Mouse (Mus musculus): Measurements from ENCODE around the gene 1700013F07Rik. TPM values are rescaled to one million over a fixed set of nuclear protein-coding genes. Genes with fewer than 3 reads are reported as not detected.
"Not testable (repeated sequence)": the region's sequence is repeated elsewhere in the genome, so short reads cannot be mapped to it uniquely, and the experiment has no call there.

1700013F07Rik gene
- polyA plus RNA-seq, 1 experiment from 2014 or later = not detected

DNA sequence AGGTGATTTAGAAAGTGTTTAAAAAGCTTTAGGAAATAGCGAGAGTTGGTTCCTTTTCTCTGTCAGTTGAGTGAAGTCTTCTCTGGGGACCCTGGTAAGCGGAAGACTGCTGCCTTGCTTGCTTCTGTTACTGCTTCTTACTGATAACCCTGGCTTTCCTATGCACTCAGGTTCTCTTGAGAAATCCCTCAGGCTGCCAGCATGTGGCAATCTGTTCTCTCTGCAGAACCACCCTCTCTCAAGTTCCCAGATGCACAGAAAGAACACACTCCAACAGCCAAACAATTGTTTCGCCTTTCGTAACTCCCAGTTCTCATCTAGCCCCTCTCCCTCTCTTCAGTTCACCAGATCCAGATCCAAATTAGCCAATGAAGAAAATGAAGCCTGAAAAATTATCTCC is 23.9 kb downstream of the 1700013F07Rik start:
- Histone ChIP-seq H3K4me1 (ENCODE audit: control insufficient read depth, insufficient read depth, low read length) (no peaks in the 10 kb centered on the region), H3K4me3 (ENCODE audit: low read depth, low read length) (no peak overlapping the region), H3K27ac (replicated peaks; ENCODE audit: low read depth, low read length) (no peak overlapping the region), H3K4me2 (ENCODE audit: low read depth, low read length) (no peak overlapping the region), H3K9me3 (replicated peaks; ENCODE audit: control insufficient read depth, low read length) (no peaks in the 10 kb centered on the region), H3K36me3 (replicated peaks; ENCODE audit: control insufficient read depth, insufficient read depth, low read depth, low read length) (no peaks in the 10 kb centered on the region), H3K27me3 (ENCODE audit: control insufficient read depth, insufficient read depth, low read length) (no peaks in the 10 kb centered on the region), H3K9ac (replicated peaks; ENCODE audit: low read length) (no peak overlapping the region)
- no peak for DNase-seq (ENCODE audit: low spot score)
- no peak for ATAC-seq (replicated peaks; ENCODE audit: insufficient number of reproducible peaks, low FRiP score, low TSS enrichment, low read depth)
- 92% methylated on average over 4 of the region's 4 CpGs for WGBS

- Histone ChIP-seq H3K27ac (replicated peaks; ENCODE audit: low read depth, low read length) (peak within 1 kb of the TSS; percentile 81), H3K4me1 (ENCODE audit: control insufficient read depth, insufficient read depth, low read length) (no peaks in the 10 kb centered on the region), H3K36me3 (replicated peaks; ENCODE audit: control insufficient read depth, insufficient read depth, low read depth, low read length) (no peaks in the 10 kb centered on the region), H3K4me2 (ENCODE audit: low read depth, low read length) (peak within 1 kb of the TSS; percentile 71), H3K9me3 (replicated peaks; ENCODE audit: control insufficient read depth, low read length) (no peaks in the 10 kb centered on the region), H3K9ac (replicated peaks; ENCODE audit: low read length) (peak within 1 kb of the TSS; percentile 78), H3K4me3 (ENCODE audit: low read depth, low read length) (peak within 1 kb of the TSS; percentile 89), H3K27me3 (ENCODE audit: control insufficient read depth, insufficient read depth, low read length) (no peaks in the 10 kb centered on the region)
- WGBS = under 1% methylated on average over 43 of the region's 45 CpGs
- ATAC-seq (replicated peaks; ENCODE audit: insufficient number of reproducible peaks, low FRiP score, low TSS enrichment, low read depth) = peak; percentile 95
- peak; percentile 100 for DNase-seq (ENCODE audit: low spot score)
These were observed 28.3 kb downstream of the 1700013F07Rik start, which contains the start of gene Tmem167b for GRCm38 (mm10) chr3:108562133-108562730. TSS of gene Tmem167b (minus strand) at chr3:108562466.

DNA sequence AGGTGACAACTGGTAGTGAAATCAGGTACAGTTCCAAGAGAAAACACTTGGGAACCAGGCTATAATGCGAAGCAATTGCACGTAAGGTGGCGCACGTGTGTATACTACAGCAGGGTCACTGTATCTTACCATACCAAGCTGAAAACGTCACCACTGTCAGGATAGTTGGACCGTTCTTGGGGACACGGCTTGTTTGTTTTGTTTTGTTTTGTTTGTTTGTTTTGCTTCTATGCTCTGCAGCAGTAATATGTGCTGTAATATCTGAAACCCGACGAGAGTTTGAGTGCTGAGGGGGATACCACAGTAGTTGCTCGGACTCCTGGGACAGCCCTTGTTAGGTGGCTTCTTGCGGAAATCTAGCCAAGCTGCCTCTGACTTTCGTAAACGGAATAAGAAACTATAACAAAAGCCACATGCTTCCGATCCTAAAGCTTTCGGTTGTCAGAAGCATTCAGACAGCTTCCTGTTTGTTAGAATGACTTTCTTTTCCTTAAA is 28.9 kb downstream of the 1700013F07Rik start:
- no peaks in the 10 kb centered on the region for H3K9me3 ChIP-seq (replicated peaks; ENCODE audit: control insufficient read depth, low read length)
- H3K9ac ChIP-seq (replicated peaks; ENCODE audit: low read length) = peak overlapping the region; percentile 47
- H3K27me3 ChIP-seq (ENCODE audit: control insufficient read depth, insufficient read depth, low read length) = no peaks in the 10 kb centered on the region
- WGBS = 8% methylated on average over 15 of the region's 15 CpGs
- no peaks in the 10 kb centered on the region for H3K4me1 ChIP-seq (ENCODE audit: control insufficient read depth, insufficient read depth, low read length)
- H3K4me3 ChIP-seq (ENCODE audit: low read depth, low read length) = peak overlapping the region; percentile 89
- peak; percentile 45; the same call in 1 of the 2 replicates for ATAC-seq (replicated peaks; ENCODE audit: insufficient number of reproducible peaks, low FRiP score, low TSS enrichment, low read depth)
- peak overlapping the region; percentile 81 for H3K27ac ChIP-seq (replicated peaks; ENCODE audit: low read depth, low read length)
- peak overlapping the region; percentile 71 for H3K4me2 ChIP-seq (ENCODE audit: low read depth, low read length)
- DNase-seq (ENCODE audit: low spot score) = peak; percentile 37
- no peaks in the 10 kb centered on the region for H3K36me3 ChIP-seq (replicated peaks; ENCODE audit: control insufficient read depth, insufficient read depth, low read depth, low read length)

GRCm38 (mm10) chr3:108563309-108563708 is 29.4 kb downstream of the 1700013F07Rik start:
- no peaks in the 10 kb centered on the region for H3K27me3 ChIP-seq (ENCODE audit: control insufficient read depth, insufficient read depth, low read length)
- 0 out of 2 replicates have a peak, but pooled peaks have one; percentile 8 for ATAC-seq (replicated peaks; ENCODE audit: insufficient number of reproducible peaks, low FRiP score, low TSS enrichment, low read depth)
- no peaks in the 10 kb centered on the region for H3K36me3 ChIP-seq (replicated peaks; ENCODE audit: control insufficient read depth, insufficient read depth, low read depth, low read length)
- H3K4me2 ChIP-seq (ENCODE audit: low read depth, low read length) = peak overlapping the region; percentile 71
- peak; percentile 93 for DNase-seq (ENCODE audit: low spot score)
- H3K27ac ChIP-seq (replicated peaks; ENCODE audit: low read depth, low read length) = peak overlapping the region; percentile 81
- peak overlapping the region; percentile 47 for H3K9ac ChIP-seq (replicated peaks; ENCODE audit: low read length)
- H3K9me3 ChIP-seq (replicated peaks; ENCODE audit: control insufficient read depth, low read length) = no peaks in the 10 kb centered on the region
- H3K4me1 ChIP-seq (ENCODE audit: control insufficient read depth, insufficient read depth, low read length) = no peaks in the 10 kb centered on the region
- peak overlapping the region; percentile 89 for H3K4me3 ChIP-seq (ENCODE audit: low read depth, low read length)
- WGBS = 6% methylated on average over 4 of the region's 4 CpGs

- H3K4me3 ChIP-seq (ENCODE audit: low read depth, low read length) = no peak overlapping the region
- no peak overlapping the region for H3K9ac ChIP-seq (replicated peaks; ENCODE audit: low read length)
- no peaks in the 10 kb centered on the region for H3K4me1 ChIP-seq (ENCODE audit: control insufficient read depth, insufficient read depth, low read length)
- no peaks in the 10 kb centered on the region for H3K27me3 ChIP-seq (ENCODE audit: control insufficient read depth, insufficient read depth, low read length)
- 20% methylated on average over 15 of the region's 15 CpGs for WGBS
- no peak overlapping the region for H3K4me2 ChIP-seq (ENCODE audit: low read depth, low read length)
- DNase-seq (ENCODE audit: low spot score) = peak; percentile 43
- H3K27ac ChIP-seq (replicated peaks; ENCODE audit: low read depth, low read length) = no peak overlapping the region
- H3K9me3 ChIP-seq (replicated peaks; ENCODE audit: control insufficient read depth, low read length) = no peaks in the 10 kb centered on the region
- no peaks in the 10 kb centered on the region for H3K36me3 ChIP-seq (replicated peaks; ENCODE audit: control insufficient read depth, insufficient read depth, low read depth, low read length)
- ATAC-seq (replicated peaks; ENCODE audit: insufficient number of reproducible peaks, low FRiP score, low TSS enrichment, low read depth) = no peak
These were observed 34.3 kb downstream of the 1700013F07Rik start for GRCm38 (mm10) chr3:108567990-108568877.

- ATAC-seq (replicated peaks; ENCODE audit: insufficient number of reproducible peaks, low FRiP score, low TSS enrichment, low read depth); H3K9ac ChIP-seq (replicated peaks; ENCODE audit: low read length); H3K4me1 ChIP-seq (ENCODE audit: control insufficient read depth, insufficient read depth, low read length); H3K36me3 ChIP-seq (replicated peaks; ENCODE audit: control insufficient read depth, insufficient read depth, low read depth, low read length); H3K27me3 ChIP-seq (ENCODE audit: control insufficient read depth, insufficient read depth, low read length); H3K27ac ChIP-seq (replicated peaks; ENCODE audit: low read depth, low read length); DNase-seq (ENCODE audit: low spot score); H3K4me3 ChIP-seq (ENCODE audit: low read depth, low read length); H3K9me3 ChIP-seq (replicated peaks; ENCODE audit: control insufficient read depth, low read length); H3K4me2 ChIP-seq (ENCODE audit: low read depth, low read length): not testable (repeated sequence)
- 66% methylated on average over 3 of the region's 3 CpGs for WGBS
These were observed 35.7 kb downstream of the 1700013F07Rik start for GRCm38 (mm10) chr3:108569636-108570035.

GRCm38 (mm10) chr3:108570813-108571212 is 36.9 kb downstream of the 1700013F07Rik start:
- Histone ChIP-seq H3K27me3 (ENCODE audit: control insufficient read depth, insufficient read depth, low read length) (no peaks in the 10 kb centered on the region), H3K36me3 (replicated peaks; ENCODE audit: control insufficient read depth, insufficient read depth, low read depth, low read length) (no peaks in the 10 kb centered on the region), H3K9me3 (replicated peaks; ENCODE audit: control insufficient read depth, low read length) (no peaks in the 10 kb centered on the region), H3K4me2 (ENCODE audit: low read depth, low read length) (no peak overlapping the region), H3K4me3 (ENCODE audit: low read depth, low read length) (no peak overlapping the region), H3K4me1 (ENCODE audit: control insufficient read depth, insufficient read depth, low read length) (no peaks in the 10 kb centered on the region), H3K27ac (replicated peaks; ENCODE audit: low read depth, low read length) (no peak overlapping the region), H3K9ac (replicated peaks; ENCODE audit: low read length) (no peak overlapping the region)
- no peak for ATAC-seq (replicated peaks; ENCODE audit: insufficient number of reproducible peaks, low FRiP score, low TSS enrichment, low read depth)
- WGBS = 84% methylated on average over 14 of the region's 14 CpGs
- no peak for DNase-seq (ENCODE audit: low spot score)
